Mouse (Mus musculus) macrophage (primary cell): ENCODE data around the gene Nwd2. TPM values are rescaled to one million over a fixed set of nuclear protein-coding genes. Genes with fewer than 3 reads are reported as not detected.

Experiments used
- H3K27ac ChIP-seq: fragments of 350-480 bp; formaldehyde crosslinking; 2 replicates; pipeline ENCODE4 v1.9.0; 2021
- H3K36me3 ChIP-seq: fragments of 350-480 bp; formaldehyde crosslinking; 2 replicates; pipeline ENCODE4 v1.9.0; 2021; ENCODE audit errors: inconsistent target
- H3K4me3 ChIP-seq: fragments of 350-480 bp; formaldehyde crosslinking; 2 replicates; pipeline ENCODE4 v1.9.0; 2021; ENCODE audit errors: inconsistent target
- H3K79me2 ChIP-seq: fragments of 350-480 bp; formaldehyde crosslinking; 2 replicates; pipeline ENCODE4 v1.9.0; 2021; ENCODE audit errors: inconsistent target
- WGBS: methylation state at CpG from one replicate; pipeline ENCODE4 v1.1.7; 2026; ENCODE audit warnings: inconsistent platforms; ENCODE audit not compliant: missing documents; 5-methylcytosine and 5-hydroxymethylcytosine counted together
- polyA plus RNA-seq: library from polyadenylated mRNA; stranded (reverse); fragments of 250-400 nt; gene quantifications from 3 replicates; pipeline ENCODE4 v1.2.4, GENCODE M21; 2018; ENCODE audit warnings: inconsistent platforms

Gene Nwd2
- polyA plus RNA-seq, 1 experiment from 2014 or later: not detected

- WGBS: 54% methylated on average over 9 of the region's 10 CpGs
- no peak overlapping the region for H3K4me3 ChIP-seq
- H3K27ac ChIP-seq: peak overlapping the region; percentile 77; the same call in 1 of the 2 replicates
- no peaks in the 10 kb centered on the region for H3K79me2 ChIP-seq
- H3K36me3 ChIP-seq: no peaks in the 10 kb centered on the region
Measured at GRCm38 (mm10) chr5:63828380-63829185, 179.7 kb downstream of the Nwd2 start.

- Histone ChIP-seq H3K79me2 (no peaks in the 10 kb centered on the region), H3K27ac (peak overlapping the region; percentile 49), H3K4me3 (no peak overlapping the region), H3K36me3 (no peaks in the 10 kb centered on the region)
- 8% methylated on average over 4 of the region's 4 CpGs for WGBS
Measured at GRCm38 (mm10) chr5:63831054-63831453, 182.2 kb downstream of the Nwd2 start.

- no peak overlapping the region for H3K4me3 ChIP-seq
- WGBS: 92% methylated on average over 5 of the region's 5 CpGs
- H3K79me2 ChIP-seq: no peaks in the 10 kb centered on the region
- H3K27ac ChIP-seq: no peak overlapping the region
- H3K36me3 ChIP-seq: no peaks in the 10 kb centered on the region
Measured at GRCm38 (mm10) chr5:63833955-63834354, 185.1 kb downstream of the Nwd2 start.

- 97% methylated on average over 3 of the region's 3 CpGs for WGBS
- Histone ChIP-seq H3K27ac (no peak overlapping the region), H3K36me3 (no peaks in the 10 kb centered on the region), H3K4me3 (no peak overlapping the region), H3K79me2 (no peaks in the 10 kb centered on the region)
Measured at GRCm38 (mm10) chr5:63834435-63834834, 185.5 kb downstream of the Nwd2 start.

GRCm38 (mm10) chr5:63837115-63837514 lies 188.2 kb downstream of the Nwd2 start:
- no peak overlapping the region for H3K27ac ChIP-seq
- H3K4me3 ChIP-seq: no peak overlapping the region
- no peaks in the 10 kb centered on the region for H3K36me3 ChIP-seq
- WGBS: 55% methylated on average over 5 of the region's 5 CpGs
- no peaks in the 10 kb centered on the region for H3K79me2 ChIP-seq

- Histone ChIP-seq H3K36me3 (no peaks in the 10 kb centered on the region), H3K4me3 (no peak overlapping the region), H3K79me2 (no peaks in the 10 kb centered on the region), H3K27ac (no peak overlapping the region)
- WGBS: 97% methylated on average over 2 of the region's 2 CpGs
Measured at GRCm38 (mm10) chr5:63837851-63838250, 188.9 kb downstream of the Nwd2 start.

GRCm38 (mm10) chr5:63839801-63840416 lies 191.0 kb downstream of the Nwd2 start:
- Histone ChIP-seq H3K79me2 (no peaks in the 10 kb centered on the region), H3K27ac (no peak overlapping the region), H3K36me3 (no peaks in the 10 kb centered on the region), H3K4me3 (no peak overlapping the region)
- WGBS: 91% methylated on average over 12 of the region's 12 CpGs

GRCm38 (mm10) chr5:63847080-63847479 lies 198.2 kb downstream of the Nwd2 start:
- Histone ChIP-seq H3K4me3 (no peak overlapping the region), H3K79me2 (no peaks in the 10 kb centered on the region), H3K27ac (no peak overlapping the region), H3K36me3 (no peaks in the 10 kb centered on the region)
- 95% methylated on average over 5 of the region's 8 CpGs for WGBS

GRCm38 (mm10) chr5:63847541-63848226 lies 198.8 kb downstream of the Nwd2 start:
- Histone ChIP-seq H3K36me3 (no peaks in the 10 kb centered on the region), H3K79me2 (no peaks in the 10 kb centered on the region), H3K27ac (no peak overlapping the region), H3K4me3 (no peak overlapping the region)
- WGBS: 92% methylated on average over 13 of the region's 13 CpGs

- WGBS: 36% methylated on average over 8 of the region's 8 CpGs
- Histone ChIP-seq H3K36me3 (no peaks in the 10 kb centered on the region), H3K4me3 (no peak overlapping the region), H3K27ac (no peak overlapping the region), H3K79me2 (no peaks in the 10 kb centered on the region)
Measured at GRCm38 (mm10) chr5:63858901-63859300, 210.0 kb downstream of the Nwd2 start.

Other genes starting within 250 kb of the Nwd2 start
- gene 0610040J01Rik, start 163.3 kb downstream of the Nwd2 start, polyA plus RNA-seq: 0.40 to 1.9 TPM (median 1.1 TPM) in 3 replicates